Mouse (Mus musculus) lung, adult 2 months (tissue): Measurements from ENCODE around the gene Krt83.
A peak's percentile ranks its signal among the peaks of the same experiment; 100 is the strongest.

Experiments used
- CTCF ChIP-seq: fragments of 200-500 bp; IDR thresholded peaks from 2 replicates; pipeline ENCODE4 v1.5.1; 2011; ENCODE audit warnings: mild to moderate bottlenecking, low read length, control low read depth; ENCODE audit not compliant: insufficient read depth
- POLR2A ChIP-seq: fragments of 200-500 bp; IDR thresholded peaks from 2 replicates; pipeline ENCODE4 v1.6.1; 2011; ENCODE audit warnings: low read depth, mild to moderate bottlenecking, control low read depth, low read length, borderline replicate concordance; ENCODE audit errors: extremely low read depth

DNA sequence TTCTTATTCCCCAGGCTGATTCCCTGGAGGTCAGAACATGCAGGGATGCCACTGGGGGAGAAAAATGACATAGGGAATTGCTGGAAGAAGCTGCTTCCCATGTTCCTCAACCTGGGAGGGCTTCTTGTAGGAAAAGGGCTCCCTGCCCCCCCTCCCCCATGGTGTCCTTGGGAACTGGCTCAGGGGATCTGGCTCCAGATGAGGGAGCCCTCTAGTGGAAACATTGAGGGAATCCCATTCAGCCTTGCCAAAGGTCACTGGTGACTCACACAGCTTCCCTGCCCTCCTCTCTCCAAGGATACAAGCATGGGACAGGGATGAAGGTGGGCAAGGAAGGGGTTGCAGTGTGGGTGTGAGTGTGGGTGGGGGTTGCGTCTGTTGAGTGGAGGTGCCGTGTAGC is 5.9 kb upstream of the Krt83 start:
- TF ChIP-seq POLR2A = no peak
- TF ChIP-seq CTCF = peak; percentile 52; the same call in 1 of the 2 replicates
